Mouse (Mus musculus): ENCODE results near the gene Pitpnb. TPM values are rescaled to one million over a fixed set of nuclear protein-coding genes. Genes with fewer than 3 reads are reported as not detected.

The Pitpnb gene
- polyA plus RNA-seq, 1 experiment, result 71.6 TPM

- Histone ChIP-seq H3K4me1 (ENCODE audit: control insufficient read depth, insufficient read depth, low read length) (peaks cover 4% of the 10 kb centered on the region; the same call in 1 of the 2 replicates), H3K27ac (ENCODE audit: insufficient read depth, low read length) (no peak overlapping the region), H3K27me3 (ENCODE audit: control insufficient read depth, insufficient read depth, low read length) (peaks cover 17% of the 10 kb centered on the region), H3K4me3 (replicated peaks; ENCODE audit: insufficient read depth, low read depth, low read length) (no peak overlapping the region)
- no peak for DNase-seq
- 7% methylated on average over 40 of the region's 42 CpGs for WGBS
- TF ChIP-seq CTCF (IDR thresholded peaks at IDR 0.05; ENCODE audit: borderline replicate concordance, insufficient read depth, low read depth, low read length) (no peak), POLR2A (IDR thresholded peaks at IDR 0.05; ENCODE audit: borderline replicate concordance, insufficient read depth, low read length) (no peak)
Measured at GRCm38 (mm10) chr5:111419121-111419881, 88.7 kb downstream of the Pitpnb start.

GRCm38 (mm10) chr5:111420011-111420691, 89.6 kb downstream of the Pitpnb start:
- TF ChIP-seq CTCF (IDR thresholded peaks at IDR 0.05; ENCODE audit: borderline replicate concordance, insufficient read depth, low read depth, low read length) (no peak), POLR2A (IDR thresholded peaks at IDR 0.05; ENCODE audit: borderline replicate concordance, insufficient read depth, low read length) (no peak)
- WGBS, result 7% methylated on average over 56 of the region's 56 CpGs
- no peak overlapping the region for H3K4me3 ChIP-seq (replicated peaks; ENCODE audit: insufficient read depth, low read depth, low read length)
- peaks cover 4% of the 10 kb centered on the region; the same call in 1 of the 2 replicates for H3K4me1 ChIP-seq (ENCODE audit: control insufficient read depth, insufficient read depth, low read length)
- DNase-seq, result no peak
- no peak overlapping the region for H3K27ac ChIP-seq (ENCODE audit: insufficient read depth, low read length)
- H3K27me3 ChIP-seq (ENCODE audit: control insufficient read depth, insufficient read depth, low read length), result peaks cover 17% of the 10 kb centered on the region

DNA sequence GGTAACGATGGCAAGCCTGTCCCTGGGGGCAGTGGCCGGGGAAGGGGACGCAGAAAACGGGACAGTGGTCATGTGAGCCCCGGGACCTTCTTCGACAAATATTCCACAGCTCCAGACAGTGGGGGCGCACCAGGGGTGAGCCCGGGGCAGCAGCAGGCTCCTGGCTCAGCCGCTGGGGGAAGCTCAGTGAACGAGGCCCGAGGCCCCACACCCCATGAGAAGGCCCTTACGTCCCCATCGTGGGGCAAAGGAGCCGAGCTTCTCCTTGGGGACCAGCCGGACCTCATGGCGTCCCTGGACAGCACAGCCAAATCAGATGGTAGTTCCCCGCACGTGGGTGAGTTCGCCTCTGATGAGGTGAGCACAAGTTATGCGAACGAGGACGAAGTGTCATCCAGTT, 90.3 kb downstream of the Pitpnb start:
- no peak for TF ChIP-seq CTCF (IDR thresholded peaks at IDR 0.05; ENCODE audit: borderline replicate concordance, insufficient read depth, low read depth, low read length)
- TF ChIP-seq POLR2A (IDR thresholded peaks at IDR 0.05; ENCODE audit: borderline replicate concordance, insufficient read depth, low read length), result no peak
- peaks cover 17% of the 10 kb centered on the region for H3K27me3 ChIP-seq (ENCODE audit: control insufficient read depth, insufficient read depth, low read length)
- no peak overlapping the region for H3K4me3 ChIP-seq (replicated peaks; ENCODE audit: insufficient read depth, low read depth, low read length)
- H3K4me1 ChIP-seq (ENCODE audit: control insufficient read depth, insufficient read depth, low read length), result peaks cover 4% of the 10 kb centered on the region; the same call in 1 of the 2 replicates
- DNase-seq, result no peak
- no peak overlapping the region for H3K27ac ChIP-seq (ENCODE audit: insufficient read depth, low read length)
- WGBS, result 22% methylated on average over 22 of the region's 22 CpGs

- DNase-seq, result no peak
- TF ChIP-seq POLR2A (IDR thresholded peaks at IDR 0.05; ENCODE audit: borderline replicate concordance, insufficient read depth, low read length) (no peak), CTCF (IDR thresholded peaks at IDR 0.05; ENCODE audit: borderline replicate concordance, insufficient read depth, low read depth, low read length) (no peak)
- WGBS, result 36% methylated on average over 15 of the region's 15 CpGs
- Histone ChIP-seq H3K4me1 (ENCODE audit: control insufficient read depth, insufficient read depth, low read length) (peaks cover 4% of the 10 kb centered on the region; the same call in 1 of the 2 replicates), H3K27ac (ENCODE audit: insufficient read depth, low read length) (no peak overlapping the region), H3K27me3 (ENCODE audit: control insufficient read depth, insufficient read depth, low read length) (peaks cover 17% of the 10 kb centered on the region), H3K4me3 (replicated peaks; ENCODE audit: insufficient read depth, low read depth, low read length) (no peak overlapping the region)
Measured at GRCm38 (mm10) chr5:111421424-111421823, 90.9 kb downstream of the Pitpnb start.

GRCm38 (mm10) chr5:111422058-111422800, 91.7 kb downstream of the Pitpnb start:
- Histone ChIP-seq H3K4me3 (replicated peaks; ENCODE audit: insufficient read depth, low read depth, low read length) (no peak overlapping the region), H3K4me1 (ENCODE audit: control insufficient read depth, insufficient read depth, low read length) (peaks cover 4% of the 10 kb centered on the region; the same call in 1 of the 2 replicates), H3K27ac (ENCODE audit: insufficient read depth, low read length) (no peak overlapping the region), H3K27me3 (ENCODE audit: control insufficient read depth, insufficient read depth, low read length) (peaks cover 12% of the 10 kb centered on the region)
- no peak for DNase-seq
- no peak for TF ChIP-seq POLR2A (IDR thresholded peaks at IDR 0.05; ENCODE audit: borderline replicate concordance, insufficient read depth, low read length)
- no peak for TF ChIP-seq CTCF (IDR thresholded peaks at IDR 0.05; ENCODE audit: borderline replicate concordance, insufficient read depth, low read depth, low read length)
- WGBS, result 35% methylated on average over 8 of the region's 8 CpGs

- no peak overlapping the region for H3K4me3 ChIP-seq (replicated peaks; ENCODE audit: insufficient read depth, low read depth, low read length)
- TF ChIP-seq CTCF (IDR thresholded peaks at IDR 0.05; ENCODE audit: borderline replicate concordance, insufficient read depth, low read depth, low read length), result no peak
- no peak for TF ChIP-seq POLR2A (IDR thresholded peaks at IDR 0.05; ENCODE audit: borderline replicate concordance, insufficient read depth, low read length)
- peaks cover 10% of the 10 kb centered on the region; the same call in 1 of the 2 replicates for H3K27me3 ChIP-seq (ENCODE audit: control insufficient read depth, insufficient read depth, low read length)
- WGBS, result 36% methylated on average over 10 of the region's 10 CpGs
- no peak overlapping the region for H3K27ac ChIP-seq (ENCODE audit: insufficient read depth, low read length)
- no peak for DNase-seq
- H3K4me1 ChIP-seq (ENCODE audit: control insufficient read depth, insufficient read depth, low read length), result peaks cover 3% of the 10 kb centered on the region; the same call in 1 of the 2 replicates
Measured at GRCm38 (mm10) chr5:111423011-111423410, 92.4 kb downstream of the Pitpnb start.

- no peak overlapping the region for H3K4me3 ChIP-seq (replicated peaks; ENCODE audit: insufficient read depth, low read depth, low read length)
- H3K27me3 ChIP-seq (ENCODE audit: control insufficient read depth, insufficient read depth, low read length), result peaks cover 5% of the 10 kb centered on the region; the same call in 1 of the 2 replicates
- no peak for DNase-seq
- H3K4me1 ChIP-seq (ENCODE audit: control insufficient read depth, insufficient read depth, low read length), result no peaks in the 10 kb centered on the region; the same call in 1 of the 2 replicates
- no peak for TF ChIP-seq POLR2A (IDR thresholded peaks at IDR 0.05; ENCODE audit: borderline replicate concordance, insufficient read depth, low read length)
- TF ChIP-seq CTCF (IDR thresholded peaks at IDR 0.05; ENCODE audit: borderline replicate concordance, insufficient read depth, low read depth, low read length), result no peak
- WGBS, result 46% methylated on average over 4 of the region's 4 CpGs
- H3K27ac ChIP-seq (ENCODE audit: insufficient read depth, low read length), result no peak overlapping the region
Measured at GRCm38 (mm10) chr5:111423616-111424015, 93.1 kb downstream of the Pitpnb start.
